Mouse (Mus musculus): ENCODE measurements at regions not wholly inside any gene's neighbourhood (a gene's known extent, or its start where the extent isn't known, plus 50 kb on each side); places are given as distances from the start of the nearest gene placed in this dataset.

GRCm38 (mm10) chr8:126646604-126647311, 53.0 kb upstream of the Irf2bp2 start:
- ATAC-seq (ENCODE audit: insufficient read depth, low FRiP score), result no peak
- WGBS, result 42% methylated on average over 8 of the region's 8 CpGs

DNA sequence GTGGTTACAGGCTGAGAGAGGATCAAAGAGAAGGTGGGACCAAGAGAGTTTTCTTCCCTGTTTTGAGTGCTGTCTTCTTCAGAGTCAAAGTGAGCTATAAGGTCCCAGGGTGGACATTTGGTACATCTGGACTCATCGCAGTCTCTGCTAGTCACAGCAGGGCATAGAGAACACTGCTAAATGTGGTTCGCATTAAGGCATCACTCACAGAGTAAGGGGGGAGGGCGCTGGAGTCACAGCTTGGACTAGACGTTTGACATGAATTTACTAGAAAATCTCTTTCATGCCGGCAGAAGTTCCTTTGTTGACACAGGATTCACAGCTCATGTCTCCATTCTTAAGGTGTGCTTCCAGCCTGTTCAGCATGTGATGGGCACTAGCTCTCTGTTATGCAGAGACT, 50.4 kb upstream of the Irf2bp2 start:
- 67% methylated on average over 5 of the region's 5 CpGs for WGBS
- no peaks in the 10 kb centered on the region for H3K27me3 ChIP-seq (ENCODE audit: control insufficient read depth, insufficient read depth, low read length)

More at GRCm38 (mm10) chr8:126646604-126647311, 53.0 kb upstream of the Irf2bp2 start:
- Histone ChIP-seq H3K9me3 (replicated peaks; ENCODE audit: control insufficient read depth, low read length) (0 out of 2 replicates have a peak, but pooled peaks cover 3% of the 10 kb centered on the region), H3K36me3 (ENCODE audit: control insufficient read depth, insufficient read depth, low read length) (no peaks in the 10 kb centered on the region), H3K9ac (ENCODE audit: low read length) (no peak overlapping the region), H3K27me3 (ENCODE audit: control insufficient read depth, insufficient read depth, low read length) (no peaks in the 10 kb centered on the region), H3K4me1 (ENCODE audit: control insufficient read depth, insufficient read depth, low read length) (peaks cover 13% of the 10 kb centered on the region; the same call in 1 of the 2 replicates), H3K4me3 (replicated peaks; ENCODE audit: low read length) (no peak overlapping the region), H3K27ac (ENCODE audit: low read length) (peak overlapping the region; percentile 67), H3K4me2 (ENCODE audit: low read depth, low read length) (no peak overlapping the region)

More for the DNA sequence above, 50.4 kb upstream of the Irf2bp2 start:
- ATAC-seq (ENCODE audit: insufficient read depth, low FRiP score), result no peak
- Histone ChIP-seq H3K4me2 (ENCODE audit: low read depth, low read length) (no peak overlapping the region), H3K36me3 (ENCODE audit: control insufficient read depth, insufficient read depth, low read length) (no peaks in the 10 kb centered on the region), H3K27ac (ENCODE audit: low read length) (no peak overlapping the region), H3K4me3 (replicated peaks; ENCODE audit: low read length) (no peak overlapping the region), H3K4me1 (ENCODE audit: control insufficient read depth, insufficient read depth, low read length) (peaks cover 13% of the 10 kb centered on the region; the same call in 1 of the 2 replicates), H3K9ac (ENCODE audit: low read length) (no peak overlapping the region), H3K9me3 (replicated peaks; ENCODE audit: control insufficient read depth, low read length) (0 out of 2 replicates have a peak, but pooled peaks cover 3% of the 10 kb centered on the region)
